Mouse (Mus musculus) cerebellum, adult (tissue): ENCODE data around the gene Uhrf1bp1l.
"Not testable (repeated sequence)": the region's sequence is repeated elsewhere in the genome, so short reads cannot be mapped to it uniquely, and the experiment has no call there.

Experiments
- ATAC-seq: cut with Nextera tagmentation; 2 replicates; pipeline ENCODE4 v1.9.2; 2017; ENCODE audit warnings: mild to moderate bottlenecking, moderate library complexity, mixed read lengths; ENCODE audit not compliant: insufficient number of reproducible peaks, low FRiP score, low TSS enrichment

The Uhrf1bp1l gene

DNA sequence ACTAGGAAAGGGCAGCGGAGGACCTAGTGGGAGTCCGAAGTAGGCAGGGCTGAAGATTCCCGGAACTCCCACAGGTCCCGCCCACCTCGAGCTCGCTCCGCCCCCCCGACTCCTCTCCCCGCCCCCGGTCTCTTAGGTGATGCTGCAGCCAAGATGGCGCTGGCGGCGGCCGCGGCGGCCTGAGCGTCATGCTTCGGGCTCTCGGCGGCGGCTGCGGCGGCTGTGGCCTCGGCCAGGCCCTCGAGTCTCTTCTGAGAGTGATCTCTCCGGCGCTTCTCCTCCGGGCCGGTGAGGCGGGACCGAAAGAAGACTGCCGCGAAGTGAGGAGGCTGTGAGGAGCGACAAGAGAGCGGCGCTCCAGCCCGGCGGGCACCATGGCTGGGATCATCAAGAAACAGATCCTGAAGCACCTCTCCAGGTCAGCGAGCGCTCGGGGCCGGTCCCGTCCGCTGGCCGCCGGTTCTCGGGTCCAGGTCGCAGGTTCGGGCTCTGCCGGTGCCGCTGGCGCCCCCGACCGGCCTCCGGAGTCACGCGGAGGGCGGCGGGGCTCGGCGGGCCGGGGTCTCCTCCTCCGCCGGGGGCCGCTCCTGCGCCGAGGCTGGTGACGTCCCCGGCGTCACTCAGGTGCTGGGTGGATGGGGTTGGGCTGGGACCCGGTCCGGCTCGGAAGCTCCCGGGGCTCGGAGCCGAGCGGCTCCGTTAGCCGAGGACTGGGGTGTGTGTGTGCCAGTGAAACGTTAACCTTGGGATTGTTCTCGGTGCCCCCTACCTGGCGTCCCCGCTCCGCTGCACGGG, at the start of gene Uhrf1bp1l:
TSS of gene Uhrf1bp1l (plus strand) at position 121 of the 795 bp plus-strand sequence.
- peak; percentile 85 for ATAC-seq

DNA sequence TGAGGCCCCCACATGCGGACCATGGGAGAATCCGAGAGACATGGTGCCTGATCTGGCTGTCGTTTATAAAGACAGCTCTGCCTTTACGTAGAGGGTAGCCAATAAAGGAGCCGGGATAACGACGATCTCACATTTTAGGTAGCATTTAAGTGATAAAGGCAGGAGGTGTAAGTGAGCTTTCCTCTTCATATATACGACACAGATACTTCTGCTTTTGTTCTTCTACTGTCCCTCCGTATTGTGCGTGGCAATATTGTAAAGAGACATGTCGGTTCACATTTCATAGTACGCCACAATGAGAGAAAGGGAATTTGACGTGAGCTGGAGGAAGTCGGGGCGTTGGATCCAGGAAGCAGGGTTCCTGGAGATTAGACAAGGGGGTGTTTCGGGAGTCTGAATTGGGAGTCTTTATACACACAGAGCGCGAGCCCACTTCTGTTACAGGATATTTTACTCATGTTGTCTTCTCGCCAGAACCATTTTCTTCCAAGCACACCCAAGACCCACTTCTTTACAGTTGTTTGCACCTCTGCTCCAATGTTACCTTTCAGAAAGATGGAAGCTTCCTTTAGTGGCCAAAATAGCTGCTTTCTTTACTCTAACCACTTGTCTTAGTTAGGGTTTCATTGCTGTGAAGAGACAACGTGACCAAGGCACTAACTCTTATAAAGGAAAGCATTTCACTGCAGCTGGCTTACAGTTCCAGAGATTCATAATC, 49.4 kb upstream of the Uhrf1bp1l start:
- ATAC-seq, result no peak

DNA sequence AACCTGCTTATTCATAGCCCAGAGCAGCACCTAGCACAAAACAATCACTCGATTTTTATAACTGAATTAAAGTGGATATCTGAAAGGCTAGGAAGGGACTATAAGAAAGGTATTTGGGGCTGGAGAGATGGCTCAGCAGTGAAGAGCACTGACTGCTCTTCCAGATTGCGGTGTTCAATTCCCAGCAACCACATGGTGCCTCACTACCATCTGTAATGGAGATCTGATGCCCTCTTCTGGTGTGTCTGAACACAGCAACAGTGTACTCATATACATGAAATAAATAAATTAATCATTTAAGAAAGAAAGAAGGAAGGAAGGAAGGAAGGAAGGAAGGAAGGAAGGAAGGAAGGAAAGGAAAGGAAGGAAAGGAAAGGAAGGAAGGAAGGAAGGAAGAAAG, 48.5 kb upstream of the Uhrf1bp1l start:
- not testable (repeated sequence) for ATAC-seq

DNA sequence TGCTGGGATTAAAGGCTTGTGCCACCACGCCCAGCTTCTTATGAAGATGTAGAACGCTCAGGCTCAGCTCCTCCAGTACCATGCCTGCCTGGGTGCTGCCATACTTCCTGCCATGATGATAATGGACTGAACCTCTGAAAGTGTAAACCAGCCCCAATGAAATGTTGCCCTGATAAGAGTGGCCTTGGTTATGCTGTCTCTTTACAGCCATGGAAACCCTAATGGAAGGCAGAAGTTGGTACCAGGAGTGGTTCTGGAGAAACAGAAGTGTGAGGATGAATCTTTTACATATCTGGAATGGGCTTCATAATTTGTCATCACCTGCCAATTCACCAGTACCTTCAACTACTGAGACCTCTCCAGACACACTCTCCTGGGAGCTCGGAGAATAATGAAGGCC, 46.8 kb upstream of the Uhrf1bp1l start:
- ATAC-seq, result no peak

DNA sequence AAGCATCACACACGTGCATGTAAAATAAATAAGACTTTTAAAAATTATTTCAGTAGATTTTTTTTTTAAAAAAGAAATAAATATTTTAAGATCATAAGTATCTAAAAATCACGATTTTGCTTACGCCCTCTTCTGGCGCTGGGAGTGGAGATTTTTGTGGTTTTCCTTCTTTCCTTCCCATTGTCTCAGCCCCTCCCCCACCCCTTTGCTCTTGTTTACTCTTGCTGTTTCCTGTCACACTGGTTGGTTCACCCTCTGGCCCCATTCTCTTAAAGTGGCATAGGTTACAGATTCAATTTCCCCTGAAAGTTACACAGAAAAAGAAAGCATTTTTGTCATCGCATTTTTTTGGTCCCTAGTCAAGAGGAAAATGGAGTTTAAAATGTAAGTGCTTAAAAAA, 41.7 kb upstream of the Uhrf1bp1l start:
- no peak for ATAC-seq

DNA sequence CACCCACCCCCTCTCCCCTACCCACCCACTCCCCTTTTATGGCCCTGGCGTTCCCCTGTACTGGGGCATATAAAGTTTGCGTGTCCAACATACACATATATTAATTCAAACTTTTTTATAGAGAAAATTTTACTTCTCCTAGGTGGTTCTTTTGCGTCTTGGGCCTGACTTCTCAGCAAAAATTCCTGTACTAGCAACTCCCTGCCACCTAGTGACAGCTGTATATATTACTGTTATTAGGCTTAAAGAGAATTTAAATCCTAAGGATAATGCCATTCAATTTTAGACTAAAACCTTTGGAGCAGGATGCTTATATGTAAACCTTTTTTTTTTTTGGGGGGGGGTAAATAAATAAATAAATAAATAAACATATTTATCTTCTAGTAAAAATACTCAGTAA, 37.4 kb upstream of the Uhrf1bp1l start:
- ATAC-seq, result no peak

DNA sequence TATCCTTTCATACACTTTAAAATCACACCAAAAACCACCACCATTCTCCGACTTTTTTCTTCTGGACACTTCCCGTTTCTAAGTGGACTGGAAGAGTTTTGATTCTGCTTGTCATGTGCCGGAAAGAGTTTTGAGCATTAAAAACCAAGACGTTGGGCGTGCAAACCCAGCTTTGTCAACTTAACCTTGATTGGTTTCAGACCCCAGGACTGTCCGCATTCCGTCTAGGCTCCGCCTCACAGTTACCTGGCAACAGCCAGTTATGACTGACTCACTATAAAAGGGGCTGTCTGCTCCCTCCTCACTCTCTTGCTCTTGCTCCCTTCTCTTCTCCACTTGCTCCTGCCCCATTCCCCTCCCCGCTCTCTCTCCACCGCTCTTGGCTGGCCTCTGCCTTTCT, 36.1 kb upstream of the Uhrf1bp1l start:
- ATAC-seq, result no peak

DNA sequence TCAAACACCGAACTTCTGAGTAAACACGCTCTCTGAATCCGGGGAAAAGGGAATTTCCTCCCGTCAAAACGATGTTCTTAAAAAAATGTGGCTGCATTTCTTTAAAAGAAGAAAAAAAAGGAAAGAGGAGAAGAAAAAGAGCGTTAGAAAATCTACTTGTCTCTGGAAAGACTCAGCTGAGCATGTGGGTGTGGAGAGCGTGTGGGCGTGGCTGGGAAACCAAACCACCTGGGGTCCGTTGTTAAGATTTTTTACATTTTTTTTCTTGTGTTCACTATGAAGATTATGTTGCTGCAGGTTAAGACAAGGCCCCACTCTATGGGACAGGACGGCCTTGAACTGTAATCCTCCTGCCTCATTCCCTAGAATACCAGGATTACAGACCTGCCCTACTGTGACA, 29.9 kb upstream of the Uhrf1bp1l start:
- no peak for ATAC-seq

DNA sequence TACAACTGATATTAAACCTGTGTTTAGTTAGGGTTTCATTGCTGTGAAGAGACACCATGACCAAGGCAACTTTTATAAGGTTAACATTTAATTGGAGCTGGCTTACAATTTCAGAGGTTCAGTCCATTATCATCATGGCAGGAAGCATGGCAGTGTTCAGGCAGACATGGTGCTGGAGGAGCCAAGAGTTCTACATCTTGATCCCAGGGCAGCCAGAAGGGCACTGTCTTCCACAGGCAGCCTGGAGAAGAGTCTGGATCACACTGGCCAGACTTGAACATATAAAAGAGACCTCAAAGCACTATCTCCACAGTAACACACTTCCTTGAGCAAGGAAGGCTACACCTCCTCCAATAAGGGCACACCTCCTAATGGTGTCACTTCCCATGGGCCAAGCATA, 24.5 kb upstream of the Uhrf1bp1l start:
- ATAC-seq, result no peak

DNA sequence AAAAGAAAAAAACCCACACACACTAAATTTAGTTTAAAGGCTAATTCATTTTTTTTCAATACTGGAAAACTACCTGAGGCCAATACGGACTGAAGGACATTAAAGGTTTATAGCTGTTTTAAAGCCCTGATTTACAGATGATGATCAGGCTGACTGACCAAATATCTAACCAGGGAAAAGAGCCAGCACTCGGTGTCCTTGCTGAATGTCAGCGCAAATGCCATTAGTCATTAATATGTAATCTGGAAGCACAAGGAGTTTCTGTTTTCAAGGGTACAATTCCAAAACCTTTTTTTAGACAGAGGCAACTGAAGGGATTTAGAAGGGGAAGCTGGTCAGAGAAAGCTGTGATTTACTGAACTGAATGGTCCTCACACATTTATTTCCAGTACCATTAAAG, 24.0 kb upstream of the Uhrf1bp1l start:
- no peak for ATAC-seq

DNA sequence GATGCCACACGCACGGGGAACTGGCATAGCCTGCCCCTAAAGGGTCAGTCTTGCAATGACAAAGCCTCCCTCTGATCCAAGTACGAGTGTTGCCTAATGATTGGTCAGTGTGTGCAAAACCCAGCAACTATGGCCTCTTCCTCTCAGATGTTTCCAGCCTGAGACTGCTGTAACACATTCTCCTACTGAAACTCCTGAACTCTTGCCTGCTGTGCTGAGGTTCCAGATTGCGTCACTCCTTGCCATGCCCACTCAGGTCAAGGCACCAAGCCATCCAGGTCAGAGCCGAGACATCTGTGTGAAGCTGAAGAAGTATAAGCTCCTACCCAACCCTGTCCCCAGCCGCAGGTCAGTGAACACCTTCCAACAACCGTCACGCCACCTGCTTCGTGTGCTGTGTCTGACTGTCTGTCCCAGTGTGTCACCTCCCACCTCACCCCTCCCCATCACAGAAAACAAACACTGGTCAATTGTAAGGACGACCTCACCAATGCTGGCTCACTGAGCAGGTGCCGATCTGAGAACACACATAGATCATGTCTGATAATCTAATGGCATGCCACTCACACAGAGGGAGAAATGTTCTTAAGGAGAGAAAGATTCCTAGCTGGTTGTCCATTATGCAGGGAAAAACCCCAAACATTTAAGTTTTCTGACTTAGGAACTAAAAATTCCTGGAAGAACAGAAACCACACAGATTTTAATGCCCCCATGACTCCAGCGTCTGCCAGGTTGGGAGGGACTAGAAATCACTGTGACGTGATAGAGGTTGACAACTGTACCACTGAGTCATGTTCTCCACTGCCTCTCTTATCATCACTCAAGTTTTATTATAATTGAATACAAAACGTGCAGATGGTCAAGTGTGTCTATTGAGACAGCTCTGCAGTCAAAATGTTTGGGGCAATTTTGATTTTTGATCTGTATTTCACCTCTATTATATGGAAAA, 22.3 kb upstream of the Uhrf1bp1l start:
- no peak for ATAC-seq

DNA sequence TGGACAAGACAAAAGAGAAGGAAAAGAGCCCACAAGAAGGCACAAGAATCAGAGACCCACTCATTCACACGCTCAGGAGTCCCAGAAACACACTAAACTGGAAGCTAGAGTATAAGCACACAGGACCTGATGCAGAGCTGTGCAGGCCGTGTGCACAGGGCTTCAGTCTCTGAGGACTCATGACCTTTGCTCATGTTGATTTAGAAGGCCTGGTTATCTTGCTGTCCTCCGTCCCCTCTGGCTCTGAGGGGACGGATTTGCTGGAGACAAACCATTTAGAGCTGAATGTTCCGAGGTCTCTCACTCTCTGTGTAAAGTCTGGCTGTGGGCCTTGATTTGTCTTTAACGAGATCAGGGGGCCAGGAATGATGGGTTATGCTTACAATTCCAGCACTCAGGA, 14.4 kb upstream of the Uhrf1bp1l start:
- no peak for ATAC-seq

DNA sequence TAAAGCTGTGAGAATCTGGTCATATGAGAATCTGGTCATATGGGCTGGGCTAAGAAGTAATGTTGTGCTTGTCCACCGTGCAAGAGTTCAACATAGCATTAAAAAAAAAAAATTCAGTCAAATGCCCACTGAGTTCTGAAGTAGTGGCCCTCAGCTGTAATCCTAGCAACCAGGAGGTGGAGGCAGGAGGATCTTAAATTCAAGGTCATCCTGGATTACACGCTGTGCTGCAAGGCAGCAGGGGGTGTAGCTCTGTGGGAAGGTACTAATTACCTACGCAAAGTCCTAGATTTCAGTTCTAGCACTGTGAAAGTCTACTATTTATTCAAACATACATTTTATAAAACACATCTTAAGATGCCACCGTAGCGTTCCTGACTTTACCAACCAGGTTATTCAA, 13.4 kb upstream of the Uhrf1bp1l start:
- no peak for ATAC-seq

DNA sequence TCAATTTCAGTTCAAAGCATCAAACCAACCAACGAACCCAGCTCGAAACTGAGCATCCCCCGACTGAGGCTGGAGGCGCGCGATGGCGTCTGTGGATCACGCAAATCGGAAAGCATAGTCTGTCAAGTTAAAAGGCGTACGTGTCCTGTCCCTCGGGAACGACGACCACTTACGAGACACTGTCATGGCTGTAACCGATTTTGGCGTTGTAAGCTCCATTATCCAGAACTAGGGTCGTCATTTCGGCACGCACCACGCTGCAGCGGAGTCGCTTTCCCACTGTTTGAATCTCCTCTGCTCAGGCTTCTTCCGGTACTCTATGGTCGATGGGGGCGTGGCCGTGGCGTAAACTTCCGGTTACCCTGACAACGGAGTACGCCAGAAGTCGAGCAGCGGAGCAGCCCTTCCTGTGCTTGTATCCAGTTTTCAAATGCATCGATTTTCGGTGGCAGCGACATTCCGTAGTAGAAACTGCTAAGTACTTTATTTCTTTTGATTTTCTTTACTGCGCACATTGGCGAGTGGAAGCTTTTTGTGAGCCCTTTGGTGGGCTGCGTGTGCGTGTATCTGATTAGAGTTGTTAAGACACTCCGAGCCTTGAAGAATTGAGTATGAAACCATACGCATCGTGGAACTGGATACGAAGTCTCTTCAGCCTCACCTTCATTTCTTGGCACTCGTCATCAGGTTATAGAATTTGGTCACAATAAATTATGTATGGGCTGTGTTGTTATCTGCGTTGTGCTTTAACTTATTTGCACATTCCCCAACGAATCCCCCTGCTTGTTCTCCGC, 12.6 kb upstream of the Uhrf1bp1l start, which contains the start of gene Actr6:
TSS of gene Actr6 (minus strand) at position 295 of the 794 bp plus-strand sequence.
- peak; percentile 99 for ATAC-seq

DNA sequence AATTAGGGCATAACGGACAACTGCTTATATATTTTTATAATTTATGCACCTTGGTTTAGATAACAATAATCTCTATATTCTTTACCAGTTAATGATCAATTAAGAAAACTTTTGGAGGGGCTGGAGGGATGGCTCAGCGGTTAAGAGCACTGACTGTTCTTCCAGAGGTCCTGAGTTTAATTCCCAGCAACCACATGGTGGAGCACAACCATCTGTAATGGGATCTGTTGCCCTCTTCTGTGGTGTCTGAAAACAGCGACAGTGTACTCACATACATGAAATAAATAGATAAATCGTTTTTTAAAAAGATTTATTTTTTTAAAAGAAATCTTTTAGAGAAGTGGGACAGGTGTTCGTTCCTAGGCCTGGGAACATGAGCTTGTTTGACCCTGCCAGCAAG, 7.7 kb upstream of the Uhrf1bp1l start:
- no peak for ATAC-seq

DNA sequence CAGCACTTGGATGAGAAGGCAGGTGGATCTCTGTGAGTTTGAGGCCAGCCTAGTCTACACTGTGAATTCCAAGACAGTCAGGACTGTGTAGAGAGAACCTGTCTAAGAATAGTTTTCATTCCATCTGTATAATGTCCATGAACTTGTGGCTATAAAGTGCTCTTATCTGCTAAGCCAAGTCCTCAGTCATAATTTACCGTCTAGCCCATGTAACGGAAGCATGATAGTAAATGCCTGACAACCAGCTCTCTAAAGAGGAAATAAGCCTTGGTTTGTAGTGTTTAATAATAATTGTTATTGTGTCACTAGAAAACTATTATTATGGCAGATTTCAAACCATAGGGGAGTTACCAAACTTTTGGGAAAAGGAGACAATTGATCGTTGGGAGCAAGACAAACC, 6.9 kb upstream of the Uhrf1bp1l start:
- no peak for ATAC-seq

DNA sequence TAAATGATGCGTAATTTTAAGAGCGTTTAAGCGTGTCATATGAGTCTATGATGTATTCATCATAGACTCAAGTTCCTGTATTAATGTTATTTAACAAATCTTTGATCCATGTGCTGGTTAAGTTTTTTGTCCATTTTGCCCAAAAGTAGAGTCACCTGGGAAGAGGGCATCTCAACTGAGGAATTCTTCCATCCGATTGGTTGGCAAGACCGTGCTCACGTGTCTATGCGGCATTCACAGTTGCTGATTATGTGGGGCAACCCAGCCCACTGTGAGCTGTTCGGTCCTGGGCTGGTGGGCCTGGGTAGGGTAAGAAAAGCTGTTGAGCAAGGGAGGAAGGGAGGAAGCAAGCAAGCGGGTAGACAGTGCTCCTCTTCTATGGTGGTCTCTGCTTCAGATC, 6.4 kb upstream of the Uhrf1bp1l start:
- ATAC-seq, result no peak

DNA sequence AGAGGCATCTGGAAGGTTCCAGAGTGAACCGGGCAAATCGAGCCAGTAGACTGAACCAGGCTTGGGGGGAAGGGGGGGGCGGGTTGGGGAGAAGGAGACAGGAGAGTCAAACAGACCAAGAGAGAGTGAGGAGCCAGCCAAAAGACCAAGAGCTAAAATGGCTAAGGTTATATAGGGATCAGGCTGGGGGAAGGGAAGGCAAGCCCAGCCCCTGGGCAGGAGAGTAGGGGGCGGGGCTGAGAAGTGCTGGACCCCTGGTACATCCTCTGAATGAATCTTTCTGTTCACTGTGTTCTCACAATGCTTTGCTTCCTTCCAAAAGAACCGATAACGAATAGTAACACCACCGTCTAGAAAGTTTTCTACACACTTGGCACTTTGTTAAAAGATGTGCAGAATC, 5.1 kb upstream of the Uhrf1bp1l start:
- no peak for ATAC-seq

DNA sequence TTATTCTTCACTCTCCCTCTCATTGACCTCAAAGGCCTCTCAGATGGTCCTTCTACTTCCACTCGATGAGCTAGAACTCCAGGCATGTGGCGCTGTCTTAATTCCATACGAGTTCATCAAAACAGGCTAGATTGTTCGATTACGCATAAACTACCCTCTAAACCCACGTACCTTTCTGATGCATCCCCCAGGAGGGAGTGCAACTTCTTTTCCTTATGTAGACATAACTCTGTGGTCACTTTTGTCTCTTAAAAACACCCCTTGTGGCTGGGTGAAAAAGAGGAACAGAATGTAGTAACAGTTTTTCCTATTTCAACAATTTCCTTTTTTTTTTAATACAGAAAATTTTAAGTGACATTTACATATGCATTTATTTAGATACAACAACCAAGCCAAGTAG, 3.8 kb upstream of the Uhrf1bp1l start:
- no peak for ATAC-seq

DNA sequence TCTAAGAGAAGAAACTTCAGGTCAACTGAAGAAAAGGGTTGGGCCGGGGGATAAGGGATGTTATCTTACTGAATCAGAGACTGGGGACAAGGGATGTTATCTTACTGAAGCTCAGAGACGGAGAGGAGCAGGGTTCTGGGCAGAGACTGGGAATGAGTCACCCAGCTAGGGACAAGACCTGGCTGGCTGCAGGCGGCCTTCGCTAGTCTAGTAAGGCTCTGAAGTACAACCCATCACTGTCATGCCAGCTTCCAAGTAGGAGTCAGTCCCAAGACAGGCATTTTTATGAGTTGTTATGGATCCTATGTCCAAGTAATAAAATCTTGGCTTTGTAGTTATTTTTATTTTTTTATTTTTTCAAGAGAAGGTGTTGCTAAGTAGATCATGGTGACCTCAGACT, 1.5 kb upstream of the Uhrf1bp1l start:
- no peak for ATAC-seq
